Mouse (Mus musculus) bone marrow, adult 2 months (tissue): Measurements from ENCODE around the gene Galt.

Experiments used
- CTCF ChIP-seq: fragments of 200-500 bp; IDR thresholded peaks from 2 replicates; pipeline ENCODE4 v1.5.1; 2011; ENCODE audit warnings: low read length, control low read depth; ENCODE audit not compliant: control insufficient read depth, insufficient read depth
- POLR2A ChIP-seq: fragments of 200-500 bp; IDR thresholded peaks from 2 replicates; pipeline ENCODE4 v1.6.1; 2011; ENCODE audit warnings: low read depth, mild to moderate bottlenecking, control low read depth, low read length, borderline replicate concordance; ENCODE audit not compliant: control insufficient read depth

DNA sequence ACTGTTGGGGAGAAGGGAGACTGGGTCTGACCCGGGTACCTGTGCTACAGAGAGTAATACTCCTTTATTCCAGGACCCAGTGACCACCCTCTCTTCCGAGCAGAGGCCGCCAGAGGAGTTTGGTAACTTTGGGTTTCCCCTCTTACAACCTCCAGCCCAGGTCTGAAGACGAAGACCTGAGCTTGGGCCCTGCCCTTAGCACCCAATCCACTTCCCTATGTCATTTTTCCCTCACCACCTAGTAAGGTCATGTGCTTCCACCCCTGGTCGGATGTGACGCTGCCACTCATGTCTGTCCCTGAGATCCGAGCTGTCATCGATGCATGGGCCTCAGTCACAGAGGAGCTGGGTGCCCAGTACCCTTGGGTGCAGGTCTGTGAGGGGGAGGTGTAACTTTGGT, 1.4 kb downstream of the Galt start:
- TF ChIP-seq CTCF, result no peak
- no peak for TF ChIP-seq POLR2A
